Mouse (Mus musculus): ENCODE results near the gene Hic1.

DNA sequence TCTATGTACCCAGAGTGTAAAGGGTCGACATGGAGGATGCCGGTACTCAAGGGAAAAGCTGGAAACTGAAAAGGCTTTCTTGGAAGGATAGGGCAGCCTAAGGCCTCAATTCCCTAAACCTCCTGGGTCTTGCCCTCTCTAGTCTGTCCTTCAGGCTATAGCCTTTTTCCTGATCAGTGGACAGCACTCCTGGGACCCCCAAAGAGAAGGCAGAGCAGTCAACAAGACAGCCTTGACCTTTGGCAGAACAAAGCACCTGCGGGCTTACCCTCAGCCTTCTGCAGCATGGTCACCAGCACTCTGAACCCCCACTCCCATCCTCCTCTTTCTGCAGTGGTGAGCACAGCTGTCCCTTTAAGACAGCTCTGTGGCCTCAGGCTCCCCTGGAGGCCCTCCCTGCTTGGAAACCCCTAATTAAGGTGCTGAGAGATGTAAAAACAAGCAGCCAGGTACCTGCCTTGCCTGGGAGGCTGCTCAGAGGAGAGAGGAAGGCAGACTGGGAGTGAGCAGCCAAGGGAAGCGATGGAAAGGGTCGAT, 21.7 kb upstream of the Hic1 start, which contains the start of gene Dph1:
- no peak for TF ChIP-seq CTCF (IDR thresholded peaks at IDR 0.05)
- no peak for TF ChIP-seq EP300 (IDR thresholded peaks at IDR 0.05)
